Mouse (Mus musculus): Measurements from ENCODE around the gene Il17d. TPM values are rescaled to one million over a fixed set of nuclear protein-coding genes. Genes with fewer than 3 reads are reported as not detected.

Il17d gene
- not detected in 2 replicates for total RNA-seq (2014; fragmentation: Nextera tagmentation)
- total RNA-seq (2017), result not detected in 2 replicates

GRCm38 (mm10) chr14:57524671-57525387 is at the start of gene Il17d:
TSS of gene Il17d (plus strand) at chr14:57524777.
- no peak for ATAC-seq (replicated peaks; ENCODE audit: low FRiP score, low TSS enrichment, poor library complexity, severe bottlenecking)

GRCm38 (mm10) chr14:57475057-57475456 is 49.5 kb upstream of the Il17d start:
- ATAC-seq (replicated peaks; ENCODE audit: low FRiP score, low TSS enrichment, poor library complexity, severe bottlenecking), result no peak

GRCm38 (mm10) chr14:57482262-57482661 is 42.3 kb upstream of the Il17d start:
- ATAC-seq (replicated peaks; ENCODE audit: low FRiP score, low TSS enrichment, poor library complexity, severe bottlenecking), result no peak

DNA sequence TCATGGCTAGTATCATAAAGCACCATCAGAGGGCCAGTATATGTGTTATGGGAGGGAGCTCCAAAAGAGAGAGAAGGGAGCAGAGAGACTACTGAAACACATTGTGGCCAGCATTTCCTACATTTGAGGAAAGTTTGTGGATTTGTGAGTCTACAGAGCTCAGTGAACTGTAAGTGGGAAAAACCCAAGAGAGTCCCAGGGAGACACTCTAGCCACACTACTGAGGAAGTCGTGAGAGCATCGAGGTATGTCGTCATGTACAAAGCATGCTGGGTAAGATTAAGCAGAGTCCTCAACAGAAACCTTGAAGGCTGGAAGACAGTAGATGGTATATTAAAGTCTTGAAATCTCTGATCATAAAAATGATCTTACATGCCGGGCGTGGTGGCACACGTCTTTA is 40.4 kb upstream of the Il17d start:
- ATAC-seq (replicated peaks; ENCODE audit: low FRiP score, low TSS enrichment, poor library complexity, severe bottlenecking), result no peak

- ATAC-seq (replicated peaks; ENCODE audit: low FRiP score, low TSS enrichment, poor library complexity, severe bottlenecking), result no peak
Observed at GRCm38 (mm10) chr14:57489696-57490095, 34.9 kb upstream of the Il17d start.

DNA sequence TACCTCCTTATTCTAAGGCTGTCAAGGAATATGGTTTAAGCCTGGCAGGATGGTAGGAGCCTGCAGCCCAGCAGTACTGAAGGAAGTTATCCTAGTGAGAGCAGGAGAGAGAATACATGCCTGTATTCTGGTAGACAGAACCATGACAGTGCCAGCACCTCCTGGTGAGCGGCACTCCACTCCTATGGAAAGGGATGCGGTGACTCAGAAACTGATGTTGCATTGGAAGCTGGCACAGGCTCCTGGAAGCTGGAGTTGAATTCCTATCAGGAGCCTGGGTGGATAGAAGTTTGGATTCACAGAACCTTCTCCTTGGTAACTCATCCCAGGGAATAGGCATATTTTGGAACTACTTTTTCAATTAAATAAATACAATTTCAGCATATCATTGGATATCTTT is 30.7 kb upstream of the Il17d start:
- no peak for ATAC-seq (replicated peaks; ENCODE audit: low FRiP score, low TSS enrichment, poor library complexity, severe bottlenecking)

- no peak for ATAC-seq (replicated peaks; ENCODE audit: low FRiP score, low TSS enrichment, poor library complexity, severe bottlenecking)
Observed at GRCm38 (mm10) chr14:57503729-57504128, 20.8 kb upstream of the Il17d start.

- no peak for ATAC-seq (replicated peaks; ENCODE audit: low FRiP score, low TSS enrichment, poor library complexity, severe bottlenecking)
Observed at GRCm38 (mm10) chr14:57509554-57509953, 15.0 kb upstream of the Il17d start.

DNA sequence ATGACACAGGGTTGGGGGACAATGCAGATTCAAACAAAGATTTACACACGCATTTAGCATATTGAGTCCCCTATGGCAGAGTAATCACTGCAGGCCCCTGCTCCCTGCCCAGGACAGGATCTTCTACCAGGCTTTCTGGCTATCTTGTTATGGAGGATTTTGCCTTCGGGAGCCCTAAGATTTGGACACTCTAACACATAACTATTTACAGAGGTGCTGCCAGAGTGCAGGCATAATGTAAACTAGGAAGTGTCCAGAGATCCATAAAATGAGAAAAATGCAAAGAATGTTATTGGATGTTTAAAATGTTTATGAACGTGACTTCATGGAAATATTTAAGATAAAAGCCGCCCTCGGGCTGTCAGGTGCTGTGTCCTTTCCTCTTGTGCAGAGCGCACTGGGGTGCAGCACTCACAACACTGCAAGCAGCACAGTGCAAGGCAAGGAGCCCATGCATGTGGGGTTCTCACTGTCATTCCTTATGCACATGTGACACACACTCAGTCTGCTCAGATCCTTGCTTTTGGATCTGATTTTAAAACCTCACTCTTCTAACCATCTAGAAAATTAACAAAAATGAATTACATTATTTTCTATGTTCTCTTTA is 9.3 kb upstream of the Il17d start:
- no peak for ATAC-seq (replicated peaks; ENCODE audit: low FRiP score, low TSS enrichment, poor library complexity, severe bottlenecking)

GRCm38 (mm10) chr14:57517001-57517400 is 7.6 kb upstream of the Il17d start:
- ATAC-seq (replicated peaks; ENCODE audit: low FRiP score, low TSS enrichment, poor library complexity, severe bottlenecking), result no peak

DNA sequence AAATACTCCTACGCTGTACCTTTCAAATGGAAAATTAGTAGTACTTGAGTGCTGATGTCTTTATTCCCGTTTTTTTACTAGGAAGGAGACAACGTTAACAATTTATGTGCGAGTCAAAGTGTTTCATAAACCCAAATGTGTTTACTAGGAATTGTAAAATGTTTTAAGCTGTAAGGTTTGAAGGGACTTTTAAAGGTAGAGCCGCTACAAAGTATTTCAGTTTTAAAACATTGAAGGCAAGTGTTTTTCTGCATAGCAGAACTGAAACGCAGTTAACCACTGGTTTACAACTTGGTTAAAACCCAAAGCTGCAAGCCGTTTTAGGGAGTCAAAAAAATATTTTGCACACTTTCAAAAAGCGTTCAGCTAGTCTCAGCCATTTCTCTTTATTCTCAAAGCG is 815 bp upstream of the Il17d start:
- ATAC-seq (replicated peaks; ENCODE audit: low FRiP score, low TSS enrichment, poor library complexity, severe bottlenecking), result no peak

DNA sequence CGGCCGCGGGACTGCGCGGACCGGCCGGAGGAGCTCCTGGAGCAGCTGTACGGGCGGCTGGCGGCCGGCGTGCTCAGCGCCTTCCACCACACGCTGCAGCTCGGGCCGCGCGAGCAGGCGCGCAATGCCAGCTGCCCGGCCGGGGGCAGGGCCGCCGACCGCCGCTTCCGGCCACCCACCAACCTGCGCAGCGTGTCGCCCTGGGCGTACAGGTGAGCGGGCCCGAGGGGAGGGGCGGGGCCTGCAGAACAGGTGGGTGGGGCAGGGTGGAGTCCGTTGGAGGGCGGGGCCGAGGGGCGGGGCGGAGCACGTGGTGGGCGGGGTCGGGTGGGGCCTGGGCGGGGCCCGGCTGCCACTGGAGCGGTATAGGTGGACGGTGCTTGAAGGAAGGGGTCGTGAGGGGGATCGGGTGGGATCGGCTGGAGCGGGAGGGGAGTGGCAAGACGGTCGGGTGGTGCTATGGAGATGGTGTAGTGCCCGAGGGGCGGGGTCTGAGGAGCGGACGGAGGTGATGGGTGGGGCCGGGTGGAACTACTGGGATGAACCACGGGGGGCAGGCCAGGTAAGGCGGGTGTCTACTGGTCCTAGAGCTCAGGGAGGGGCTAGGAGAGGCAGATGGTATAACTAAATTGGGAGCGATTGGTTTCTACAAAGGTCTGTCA is 942 bp downstream of the Il17d start:
- ATAC-seq (replicated peaks; ENCODE audit: low FRiP score, low TSS enrichment, poor library complexity, severe bottlenecking), result peak; percentile 58

DNA sequence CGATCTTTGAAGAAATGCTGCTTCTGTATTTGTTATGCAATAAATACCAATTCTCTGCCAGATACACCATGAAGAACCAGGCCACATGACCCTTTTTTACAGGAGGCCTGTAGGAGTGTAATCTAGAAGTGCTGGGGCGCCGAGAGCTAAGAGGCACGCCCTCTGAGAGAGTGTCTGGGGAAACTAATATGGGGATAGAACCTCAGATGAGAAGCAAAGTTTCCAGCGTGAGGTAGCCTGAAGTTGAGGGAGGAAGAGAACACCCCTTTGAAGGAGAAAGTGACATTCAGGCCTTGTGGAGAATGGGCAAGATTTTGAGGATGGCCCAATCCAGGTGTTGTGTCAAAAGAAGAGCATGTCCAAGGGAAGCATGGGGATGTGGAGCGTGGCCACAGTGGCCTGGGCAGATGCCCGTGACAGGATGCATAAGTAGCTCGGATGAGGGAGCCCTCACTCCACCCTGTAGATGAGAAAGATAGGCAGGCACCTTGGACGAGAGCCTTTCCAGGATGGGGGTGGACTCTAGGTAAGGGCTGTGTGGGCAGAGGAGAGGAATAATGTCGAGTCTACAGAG is 1.6 kb downstream of the Il17d start:
- ATAC-seq (replicated peaks; ENCODE audit: low FRiP score, low TSS enrichment, poor library complexity, severe bottlenecking), result peak; percentile 42

- ATAC-seq (replicated peaks; ENCODE audit: low FRiP score, low TSS enrichment, poor library complexity, severe bottlenecking), result no peak
Observed at GRCm38 (mm10) chr14:57527122-57527521, 2.5 kb downstream of the Il17d start.

- ATAC-seq (replicated peaks; ENCODE audit: low FRiP score, low TSS enrichment, poor library complexity, severe bottlenecking), result no peak
Observed at GRCm38 (mm10) chr14:57527598-57527997, 3.0 kb downstream of the Il17d start.

- ATAC-seq (replicated peaks; ENCODE audit: low FRiP score, low TSS enrichment, poor library complexity, severe bottlenecking), result 0 out of 2 replicates have a peak, but pooled peaks have one; percentile 31
Observed at GRCm38 (mm10) chr14:57529086-57529785, 4.7 kb downstream of the Il17d start.

GRCm38 (mm10) chr14:57529786-57530515 is 5.4 kb downstream of the Il17d start:
- ATAC-seq (replicated peaks; ENCODE audit: low FRiP score, low TSS enrichment, poor library complexity, severe bottlenecking), result no peak

DNA sequence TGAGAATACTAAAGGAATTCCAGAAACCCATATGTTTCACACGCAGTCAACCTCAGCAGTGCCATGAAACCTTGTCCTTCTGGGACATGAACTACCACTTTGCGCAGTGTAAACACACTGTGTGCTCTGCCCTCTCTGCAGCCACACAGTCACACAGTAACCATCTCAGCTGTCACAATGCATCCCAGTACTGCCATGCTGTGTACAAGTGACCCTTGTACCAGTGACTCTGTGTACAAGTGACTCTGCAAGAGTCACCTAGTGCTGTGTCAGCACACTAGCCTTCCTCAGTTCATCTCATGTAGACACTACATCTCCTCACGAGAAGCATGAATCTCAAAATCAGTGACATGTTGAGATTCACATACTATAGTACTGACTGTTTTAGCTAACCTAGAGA is 8.0 kb downstream of the Il17d start:
- ATAC-seq (replicated peaks; ENCODE audit: low FRiP score, low TSS enrichment, poor library complexity, severe bottlenecking), result no peak

- ATAC-seq (replicated peaks; ENCODE audit: low FRiP score, low TSS enrichment, poor library complexity, severe bottlenecking), result peak; percentile 56; the same call in 1 of the 2 replicates
Observed at GRCm38 (mm10) chr14:57533214-57533613, 8.6 kb downstream of the Il17d start.
